Mouse (Mus musculus): ENCODE measurements around the gene Adora3. TPM values are rescaled to one million over a fixed set of nuclear protein-coding genes. Genes with fewer than 3 reads are reported as not detected.

The Adora3 gene
- polyA plus RNA-seq, 1 experiment from 2014 or later, result 0.12 TPM

GRCm38 (mm10) chr3:105880419-105880818 is 9.8 kb downstream of the Adora3 start:
- ATAC-seq (replicated peaks; ENCODE audit: low FRiP score, low read depth) (no peak), DNase-seq (ENCODE audit: low spot score) (no peak)
- Histone ChIP-seq H3K4me1 (replicated peaks; ENCODE audit: insufficient read depth, low read length) (no peaks in the 10 kb centered on the region), H3K27ac (no peak overlapping the region), H3K4me2 (ENCODE audit: low read length) (no peak overlapping the region), H3K4me3 (replicated peaks; ENCODE audit: low read depth, low read length) (no peak overlapping the region), H3K36me3 (ENCODE audit: insufficient read depth, low read length) (no peaks in the 10 kb centered on the region), H3K9ac (ENCODE audit: low read depth, low read length) (no peak overlapping the region), H3K9me3 (replicated peaks; ENCODE audit: low read length) (no peaks in the 10 kb centered on the region), H3K27me3 (ENCODE audit: insufficient read depth, low read length) (no peaks in the 10 kb centered on the region)
- no peak for TF ChIP-seq CTCF (IDR thresholded peaks at IDR 0.05; ENCODE audit: low read depth)
- 34% methylated on average over 3 of the region's 3 CpGs for WGBS

GRCm38 (mm10) chr3:105882105-105882504 is 11.4 kb downstream of the Adora3 start:
- Histone ChIP-seq H3K9me3 (replicated peaks; ENCODE audit: low read length) (no peaks in the 10 kb centered on the region), H3K4me3 (replicated peaks; ENCODE audit: low read depth, low read length) (no peak overlapping the region), H3K4me2 (ENCODE audit: low read length) (no peak overlapping the region), H3K36me3 (ENCODE audit: insufficient read depth, low read length) (no peaks in the 10 kb centered on the region), H3K4me1 (replicated peaks; ENCODE audit: insufficient read depth, low read length) (no peaks in the 10 kb centered on the region), H3K27ac (no peak overlapping the region), H3K27me3 (ENCODE audit: insufficient read depth, low read length) (no peaks in the 10 kb centered on the region), H3K9ac (ENCODE audit: low read depth, low read length) (no peak overlapping the region)
- ATAC-seq (replicated peaks; ENCODE audit: low FRiP score, low read depth) (no peak), DNase-seq (ENCODE audit: low spot score) (no peak)
- 91% methylated on average over 7 of the region's 7 CpGs for WGBS
- TF ChIP-seq CTCF (IDR thresholded peaks at IDR 0.05; ENCODE audit: low read depth), result no peak

GRCm38 (mm10) chr3:105883111-105883510 is 12.5 kb downstream of the Adora3 start:
- 90% methylated on average over 2 of the region's 2 CpGs for WGBS
- ATAC-seq (replicated peaks; ENCODE audit: low FRiP score, low read depth) (no peak), DNase-seq (ENCODE audit: low spot score) (no peak)
- Histone ChIP-seq H3K4me1 (replicated peaks; ENCODE audit: insufficient read depth, low read length) (no peaks in the 10 kb centered on the region), H3K9me3 (replicated peaks; ENCODE audit: low read length) (no peaks in the 10 kb centered on the region), H3K9ac (ENCODE audit: low read depth, low read length) (no peak overlapping the region), H3K4me3 (replicated peaks; ENCODE audit: low read depth, low read length) (no peak overlapping the region), H3K27me3 (ENCODE audit: insufficient read depth, low read length) (no peaks in the 10 kb centered on the region), H3K27ac (no peak overlapping the region), H3K4me2 (ENCODE audit: low read length) (no peak overlapping the region), H3K36me3 (ENCODE audit: insufficient read depth, low read length) (no peaks in the 10 kb centered on the region)
- TF ChIP-seq CTCF (IDR thresholded peaks at IDR 0.05; ENCODE audit: low read depth), result no peak

- Histone ChIP-seq H3K4me3 (replicated peaks; ENCODE audit: low read depth, low read length) (no peak overlapping the region), H3K4me2 (ENCODE audit: low read length) (no peak overlapping the region), H3K27me3 (ENCODE audit: insufficient read depth, low read length) (no peaks in the 10 kb centered on the region), H3K4me1 (replicated peaks; ENCODE audit: insufficient read depth, low read length) (peaks cover 11% of the 10 kb centered on the region; the same call in 1 of the 2 replicates), H3K9me3 (replicated peaks; ENCODE audit: low read length) (no peaks in the 10 kb centered on the region), H3K36me3 (ENCODE audit: insufficient read depth, low read length) (no peaks in the 10 kb centered on the region), H3K9ac (ENCODE audit: low read depth, low read length) (no peak overlapping the region), H3K27ac (no peak overlapping the region)
- TF ChIP-seq CTCF (IDR thresholded peaks at IDR 0.05; ENCODE audit: low read depth), result no peak
- WGBS, result 76% methylated on average over 3 of the region's 3 CpGs
- DNase-seq (ENCODE audit: low spot score) (no peak), ATAC-seq (replicated peaks; ENCODE audit: low FRiP score, low read depth) (no peak)
Measured at GRCm38 (mm10) chr3:105888961-105889360, 18.3 kb downstream of the Adora3 start.

GRCm38 (mm10) chr3:105890220-105890619 is 19.6 kb downstream of the Adora3 start:
- H3K4me1 ChIP-seq (replicated peaks; ENCODE audit: insufficient read depth, low read length), result peaks cover 14% of the 10 kb centered on the region; the same call in 1 of the 2 replicates

GRCm38 (mm10) chr3:105891141-105891540 is 20.5 kb downstream of the Adora3 start:
- WGBS, result 49% methylated on average over 3 of the region's 3 CpGs

More at GRCm38 (mm10) chr3:105890220-105890619, 19.6 kb downstream of the Adora3 start:
- no peak overlapping the region for H3K27ac ChIP-seq
- ATAC-seq (replicated peaks; ENCODE audit: low FRiP score, low read depth) (no peak), DNase-seq (ENCODE audit: low spot score) (no peak)
- TF ChIP-seq CTCF (IDR thresholded peaks at IDR 0.05; ENCODE audit: low read depth), result no peak
- H3K9ac ChIP-seq (ENCODE audit: low read depth, low read length), result no peak overlapping the region
- H3K9me3 ChIP-seq (replicated peaks; ENCODE audit: low read length), result no peaks in the 10 kb centered on the region
- H3K36me3 ChIP-seq (ENCODE audit: insufficient read depth, low read length), result no peaks in the 10 kb centered on the region
- WGBS, result 67% methylated on average over 4 of the region's 4 CpGs
- no peaks in the 10 kb centered on the region for H3K27me3 ChIP-seq (ENCODE audit: insufficient read depth, low read length)
- no peak overlapping the region for H3K4me2 ChIP-seq (ENCODE audit: low read length)
- H3K4me3 ChIP-seq (replicated peaks; ENCODE audit: low read depth, low read length), result no peak overlapping the region

More at GRCm38 (mm10) chr3:105891141-105891540, 20.5 kb downstream of the Adora3 start:
- Histone ChIP-seq H3K27ac (peak overlapping the region; percentile 47; the same call in 1 of the 2 replicates), H3K36me3 (ENCODE audit: insufficient read depth, low read length) (no peaks in the 10 kb centered on the region), H3K4me1 (replicated peaks; ENCODE audit: insufficient read depth, low read length) (peaks cover 14% of the 10 kb centered on the region; the same call in 1 of the 2 replicates), H3K27me3 (ENCODE audit: insufficient read depth, low read length) (no peaks in the 10 kb centered on the region), H3K4me3 (replicated peaks; ENCODE audit: low read depth, low read length) (no peak overlapping the region), H3K9ac (ENCODE audit: low read depth, low read length) (no peak overlapping the region), H3K4me2 (ENCODE audit: low read length) (no peak overlapping the region), H3K9me3 (replicated peaks; ENCODE audit: low read length) (no peaks in the 10 kb centered on the region)
- no peak for TF ChIP-seq CTCF (IDR thresholded peaks at IDR 0.05; ENCODE audit: low read depth)
- no peak for DNase-seq (ENCODE audit: low spot score)
- ATAC-seq (replicated peaks; ENCODE audit: low FRiP score, low read depth), result no peak
